Mouse (Mus musculus) intestine, embryonic 14.5 days (tissue): ENCODE results near the gene Hspa2. TPM values are rescaled to one million over a fixed set of nuclear protein-coding genes. Genes with fewer than 3 reads are reported as not detected.

Experiments
- ATAC-seq: fragments of 200-750 bp; cut with Nextera tagmentation; replicated peaks from 2 replicates; pipeline ENCODE4 v1.8.0; 2017; ENCODE audit warnings: low read depth, moderate number of reproducible peaks, moderate TSS enrichment, moderate library complexity; ENCODE audit not compliant: low FRiP score, low TSS enrichment
- DNase-seq: peaks from one replicate; pipeline ENCODE4 v3.0.0-alpha.2; 2018; ENCODE audit warnings: low spot score
- H3K27ac ChIP-seq: fragments of 300-500 bp; sonication (generic); 2 replicates; pipeline ENCODE4 v1.5.1; 2014; ENCODE audit warnings: low read depth, mild to moderate bottlenecking, control low read depth
- H3K27me3 ChIP-seq: fragments of 300-500 bp; sonication (generic); replicated peaks from 2 replicates; pipeline ENCODE4 v1.6.1; 2014; ENCODE audit warnings: low read length, control low read depth; ENCODE audit not compliant: control insufficient read depth, insufficient read depth
- H3K36me3 ChIP-seq: fragments of 300-500 bp; sonication (generic); 2 replicates; pipeline ENCODE4 v1.6.1; 2014; ENCODE audit warnings: low read length, control low read depth; ENCODE audit not compliant: control insufficient read depth, insufficient read depth
- H3K4me1 ChIP-seq: fragments of 300-500 bp; sonication (generic); replicated peaks from 2 replicates; pipeline ENCODE4 v1.6.1; 2014; ENCODE audit warnings: low read length, control low read depth, mixed read lengths; ENCODE audit not compliant: control insufficient read depth, insufficient read depth
- H3K4me2 ChIP-seq: fragments of 300-500 bp; sonication (generic); 2 replicates; pipeline ENCODE4 v1.6.1; 2014; ENCODE audit warnings: low read length
- H3K4me3 ChIP-seq: fragments of 300-500 bp; sonication (generic); 2 replicates; pipeline ENCODE4 v1.5.1; 2014; ENCODE audit warnings: low read depth, low read length, control low read depth, mixed read lengths
- H3K9ac ChIP-seq: fragments of 300-500 bp; sonication (generic); 2 replicates; pipeline ENCODE4 v1.6.1; 2014; ENCODE audit warnings: mild to moderate bottlenecking, low read length
- H3K9me3 ChIP-seq: fragments of 300-500 bp; sonication (generic); 2 replicates; pipeline ENCODE4 v1.6.1; 2016; ENCODE audit warnings: low read length, control low read depth; ENCODE audit not compliant: control insufficient read depth
- WGBS: fragments of 180-500 bp; shearing (Covaris S2); extraction: QIAGEN DNeasy Blood & Tissue Kit; methylation state at CpG from one replicate; pipeline ENCODE4 v1.1.7; 2014; 5-methylcytosine and 5-hydroxymethylcytosine counted together
- polyA plus RNA-seq: library from polyadenylated mRNA; unstranded; fragments of >200 nt; fragmentation: Nextera tagmentation; extraction: Ambion mirVana; gene quantifications from 2 replicates; pipeline ENCODE4 v1.2.1, GENCODE M21; 2014

Hspa2 gene
- polyA plus RNA-seq, 1 experiment from 2014 or later = 10.3 TPM

DNA sequence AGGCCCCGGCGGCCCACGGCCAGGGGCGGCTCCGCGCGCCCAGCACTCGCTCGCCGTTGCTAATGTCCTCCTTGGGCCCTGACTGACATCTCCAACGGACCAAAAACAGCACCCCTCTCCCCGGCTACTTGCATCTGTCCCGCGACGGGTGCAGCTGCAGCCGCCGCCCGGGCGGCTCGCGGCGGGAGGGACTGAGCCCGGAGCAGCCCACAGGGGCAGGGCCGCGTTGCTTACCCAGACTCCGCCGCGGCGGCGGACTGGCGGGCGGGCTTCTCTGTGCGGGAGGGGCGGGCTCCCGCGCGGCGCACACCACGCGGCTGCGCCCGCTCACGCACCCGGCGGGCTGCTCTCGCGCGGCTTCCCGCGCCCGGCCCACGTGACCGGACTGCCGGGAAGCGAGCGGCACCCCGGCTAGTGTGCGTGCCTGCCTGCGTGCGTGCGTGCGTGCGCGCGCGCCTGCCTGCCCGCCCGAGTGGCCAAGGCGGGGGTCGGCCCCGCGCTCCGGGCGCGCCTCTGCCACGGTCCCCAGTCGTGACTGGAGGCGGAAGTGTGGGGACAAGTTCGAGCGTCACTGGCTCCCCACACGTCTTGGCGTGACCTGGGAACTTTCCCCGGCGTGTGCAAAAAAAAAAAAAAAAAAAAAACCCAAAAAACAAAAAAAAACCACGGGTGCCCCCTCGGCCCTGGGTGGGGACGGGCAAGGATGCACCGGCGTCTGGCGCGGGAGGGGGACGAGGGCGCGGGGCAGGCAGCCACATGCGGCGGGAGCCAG, 34.6 kb upstream of the Hspa2 start, which contains the start of gene Zbtb25:
Gene Zbtb25, minus strand, starts transcription at position 397 of the 772 bp plus-strand sequence.
- DNase-seq (peak; percentile 91), ATAC-seq (peak; percentile 80)
- Histone ChIP-seq H3K4me1 (peaks cover 33% of the 10 kb centered on the region), H3K36me3 (no peaks in the 10 kb centered on the region), H3K4me2 (peak within 1 kb of the TSS; percentile 94), H3K9me3 (no peaks in the 10 kb centered on the region), H3K9ac (peak within 1 kb of the TSS; percentile 99), H3K27me3 (no peaks in the 10 kb centered on the region), H3K4me3 (peak within 1 kb of the TSS; percentile 96), H3K27ac (peak within 1 kb of the TSS; percentile 100)
- under 1% methylated on average over 93 of the region's 96 CpGs for WGBS

DNA sequence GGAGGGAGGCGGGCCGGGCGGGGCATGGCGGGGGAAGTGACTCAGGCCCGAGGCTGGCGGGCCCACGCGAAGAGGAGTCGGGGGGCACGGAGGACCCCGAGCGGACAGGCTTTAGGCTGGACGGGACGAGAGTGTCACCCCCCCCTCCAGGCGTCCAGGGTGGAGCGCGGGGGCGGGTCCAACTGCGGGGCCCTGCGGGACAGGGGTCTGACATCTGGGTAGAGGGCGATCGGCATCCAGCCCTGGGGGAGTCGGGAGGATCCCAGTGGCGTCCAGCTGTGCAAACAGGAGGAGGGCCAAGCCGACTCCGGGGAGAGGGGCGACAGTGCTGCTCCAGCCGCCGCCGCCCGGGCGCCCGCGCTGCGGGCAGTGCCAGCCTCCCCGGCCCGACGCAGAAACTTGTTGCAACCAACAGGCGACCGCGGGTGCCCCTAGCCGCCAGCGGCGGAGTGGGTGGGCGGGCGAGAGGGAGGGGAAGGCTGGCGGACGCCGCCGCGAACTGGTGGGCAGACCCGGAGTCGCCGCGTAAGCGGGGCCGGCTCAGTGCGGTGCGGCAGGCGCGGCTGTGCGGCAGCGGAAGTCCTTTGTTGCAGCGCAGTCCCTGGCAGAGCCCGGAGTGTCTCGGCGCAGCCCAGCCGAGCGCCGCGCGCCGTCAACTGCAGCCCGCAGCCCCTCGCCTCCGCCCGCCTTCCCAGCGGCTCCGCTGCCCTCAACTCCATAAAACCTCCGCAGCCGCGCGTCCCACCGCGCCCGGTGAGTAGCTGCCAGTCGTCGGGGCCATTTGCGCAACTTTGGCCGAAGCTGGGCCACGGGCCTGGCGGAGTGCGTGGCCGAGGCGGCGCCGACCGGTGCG, 33.8 kb upstream of the Hspa2 start, which contains the start of gene Zbtb1:
Gene Zbtb1, plus strand, starts transcription at position 289 of the 853 bp plus-strand sequence.
- Histone ChIP-seq H3K9me3 (no peaks in the 10 kb centered on the region), H3K4me3 (peak within 1 kb of the TSS; percentile 96), H3K9ac (peak within 1 kb of the TSS; percentile 99), H3K36me3 (no peaks in the 10 kb centered on the region), H3K4me1 (peaks cover 36% of the 10 kb centered on the region), H3K27ac (peak within 1 kb of the TSS; percentile 100), H3K27me3 (no peaks in the 10 kb centered on the region), H3K4me2 (peak within 1 kb of the TSS; percentile 94)
- peak; percentile 92 for DNase-seq
- ATAC-seq = peak; percentile 68
- WGBS = under 1% methylated on average over 84 of the region's 99 CpGs

DNA sequence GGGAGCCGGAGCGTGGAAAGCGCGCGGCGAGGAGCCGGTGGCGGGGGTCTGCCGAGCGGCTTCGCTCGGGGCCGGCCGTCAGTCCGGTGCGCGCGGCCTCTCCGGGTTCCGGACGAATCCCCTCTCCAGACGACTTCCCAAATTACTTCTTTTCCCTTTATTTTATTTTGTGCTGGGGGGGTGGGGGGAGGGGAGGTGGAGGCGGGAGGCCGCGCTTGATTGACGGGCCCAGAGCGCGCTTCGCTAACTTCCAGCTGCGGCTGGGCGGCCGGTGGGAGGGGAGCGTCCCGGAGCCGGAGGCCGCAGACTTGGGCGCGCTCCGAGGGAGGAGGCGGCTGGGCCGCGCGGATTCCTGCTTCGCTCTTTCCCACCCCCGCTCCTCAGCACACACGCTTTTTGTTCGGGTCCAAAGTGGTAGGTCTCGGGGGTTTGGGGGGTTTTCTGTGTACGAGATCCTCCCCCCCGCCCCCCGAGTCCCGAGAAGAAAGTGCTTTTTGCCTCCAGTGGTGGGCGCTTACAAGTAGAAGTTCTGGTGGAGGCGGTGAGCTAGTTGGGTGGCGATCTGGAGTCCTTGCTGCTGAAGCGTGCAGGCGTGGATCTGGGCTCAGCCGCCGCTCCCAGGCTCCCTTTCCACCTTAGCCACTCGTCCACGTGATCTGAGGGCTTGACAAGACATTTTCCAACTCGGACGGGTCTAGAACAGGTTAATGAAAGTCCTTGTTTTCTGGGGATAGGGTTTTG, 33.0 kb upstream of the Hspa2 start:
- Histone ChIP-seq H3K9me3 (no peaks in the 10 kb centered on the region), H3K4me3 (peak overlapping the region; percentile 96), H3K27ac (peak overlapping the region; percentile 100), H3K27me3 (no peaks in the 10 kb centered on the region), H3K36me3 (no peaks in the 10 kb centered on the region), H3K4me2 (peak overlapping the region; percentile 94), H3K9ac (peak overlapping the region; percentile 99), H3K4me1 (peaks cover 36% of the 10 kb centered on the region)
- under 1% methylated on average over 57 of the region's 63 CpGs for WGBS
- DNase-seq (peak; percentile 89), ATAC-seq (peak; percentile 60)

DNA sequence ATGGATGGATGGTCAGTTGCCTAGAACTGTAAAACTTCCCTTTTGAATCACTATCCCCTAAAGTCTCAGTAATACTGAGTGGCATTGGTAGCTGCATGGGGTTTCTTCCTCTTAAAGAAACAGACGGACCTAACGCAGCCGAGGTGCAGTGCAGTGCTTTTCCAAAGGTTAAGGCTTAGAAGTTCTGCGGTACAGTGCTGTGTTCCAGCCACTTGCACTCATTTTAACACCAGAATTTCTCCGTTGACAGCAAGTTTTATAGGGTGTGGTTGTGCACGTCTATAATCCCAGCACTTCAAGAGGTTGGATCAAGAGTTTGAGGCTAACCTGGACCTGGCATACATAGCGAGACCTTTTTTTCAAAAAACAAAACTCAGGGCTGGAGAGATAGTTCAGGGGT, 31.9 kb upstream of the Hspa2 start:
- no peak for ATAC-seq
- DNase-seq = no peak
- Histone ChIP-seq H3K4me3 (peak overlapping the region; percentile 96), H3K4me1 (peaks cover 36% of the 10 kb centered on the region), H3K9ac (peak overlapping the region; percentile 99), H3K27ac (no peak overlapping the region), H3K36me3 (no peaks in the 10 kb centered on the region), H3K4me2 (peak overlapping the region; percentile 94), H3K27me3 (no peaks in the 10 kb centered on the region), H3K9me3 (no peaks in the 10 kb centered on the region)
- 41% methylated on average over 7 of the region's 7 CpGs for WGBS

DNA sequence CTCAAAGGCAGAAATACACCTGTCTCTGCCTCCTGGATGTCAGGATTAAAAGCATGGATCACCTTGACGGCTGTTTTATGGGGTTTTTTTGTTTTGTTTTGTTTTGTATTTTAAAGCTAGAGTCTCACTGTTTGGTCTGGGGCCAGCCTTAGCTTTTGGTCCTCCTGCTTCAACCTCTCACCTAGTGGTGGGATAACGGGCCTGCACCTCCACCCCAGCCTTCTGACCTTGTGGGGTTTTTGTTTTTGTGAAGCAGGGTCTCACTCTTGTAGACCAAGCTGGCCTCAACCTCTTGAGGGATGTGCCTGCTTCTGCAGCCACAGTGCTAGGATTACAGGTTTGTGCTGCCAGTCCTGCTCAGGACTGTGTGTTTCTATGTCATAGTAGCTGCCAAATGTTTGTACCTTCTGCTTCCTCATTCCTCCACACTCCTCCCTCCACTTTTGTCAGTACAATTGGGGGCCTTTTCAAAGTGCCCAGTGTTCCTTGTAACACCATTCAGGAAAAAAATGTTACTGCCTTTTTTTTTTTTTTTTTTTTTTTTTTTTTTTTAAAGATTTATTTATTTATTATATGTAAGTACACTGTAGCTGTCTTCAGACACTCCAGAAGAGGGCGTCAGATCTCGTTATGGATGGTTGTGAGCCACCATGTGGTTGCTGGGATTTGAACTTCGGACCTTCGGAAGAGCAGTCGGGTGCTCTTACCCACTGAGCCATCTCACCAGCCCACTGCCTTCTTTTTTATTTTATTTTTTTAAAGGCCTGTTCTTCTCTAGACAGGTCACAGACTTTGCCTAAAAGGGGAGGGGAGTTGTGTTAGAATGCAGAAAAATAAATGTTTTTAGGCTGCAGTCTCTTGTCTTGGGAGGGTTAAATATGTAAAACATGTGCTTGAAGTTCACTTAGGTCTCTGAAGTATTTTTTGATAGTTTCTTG, 30.8 kb upstream of the Hspa2 start:
- Histone ChIP-seq H3K4me3 (no peak overlapping the region), H3K36me3 (no peaks in the 10 kb centered on the region), H3K27me3 (no peaks in the 10 kb centered on the region), H3K9ac (no peak overlapping the region), H3K9me3 (no peaks in the 10 kb centered on the region), H3K4me2 (no peak overlapping the region; the same call in 1 of the 2 replicates), H3K27ac (no peak overlapping the region), H3K4me1 (peaks cover 27% of the 10 kb centered on the region)
- ATAC-seq = no peak
- DNase-seq = no peak
- WGBS = 77% methylated on average over 5 of the region's 7 CpGs

DNA sequence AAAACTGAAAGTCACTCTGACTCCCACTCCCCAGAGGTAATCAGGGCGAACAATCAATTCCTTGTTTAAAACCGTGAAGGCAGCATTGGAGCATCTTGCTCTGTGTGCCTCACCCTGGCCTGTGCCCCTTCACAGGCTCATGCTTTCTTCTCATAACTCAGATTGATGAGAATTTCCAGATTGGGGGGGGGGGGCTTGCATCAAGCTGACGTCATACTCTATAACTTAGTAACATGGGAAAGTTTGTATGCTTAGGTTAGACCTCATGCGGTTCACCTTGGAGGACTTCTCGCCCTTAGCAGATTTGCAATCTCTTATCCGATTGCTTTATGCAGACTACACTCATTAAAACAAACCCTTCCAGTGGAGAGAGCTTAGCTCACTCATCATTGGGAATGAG, 30.0 kb upstream of the Hspa2 start:
- Histone ChIP-seq H3K27me3 (no peaks in the 10 kb centered on the region), H3K4me1 (peaks cover 20% of the 10 kb centered on the region), H3K36me3 (no peaks in the 10 kb centered on the region), H3K4me2 (no peak overlapping the region), H3K4me3 (no peak overlapping the region), H3K9ac (no peak overlapping the region), H3K9me3 (no peaks in the 10 kb centered on the region), H3K27ac (no peak overlapping the region)
- DNase-seq (no peak), ATAC-seq (no peak)
- WGBS = 66% methylated on average over 6 of the region's 6 CpGs

DNA sequence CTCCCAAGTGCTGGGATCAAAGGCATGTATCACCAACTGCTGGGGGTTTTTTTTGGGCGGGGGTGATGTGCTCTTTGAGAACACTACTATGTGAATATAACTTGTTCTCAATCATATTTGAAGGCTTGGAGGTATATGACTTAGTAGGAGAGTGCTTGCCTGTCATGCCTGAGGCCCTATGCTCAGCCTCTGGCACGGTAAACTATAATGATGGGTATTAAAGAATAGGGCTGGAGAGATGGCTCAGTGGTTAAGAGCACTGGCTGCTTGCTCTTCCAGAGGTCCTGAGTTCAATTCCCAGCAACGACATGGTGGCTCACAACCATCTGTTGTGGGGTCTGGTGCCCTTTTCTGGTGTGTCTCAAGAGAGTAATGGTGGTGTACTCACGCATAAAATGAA, 29.1 kb upstream of the Hspa2 start:
- H3K9me3 ChIP-seq = no peaks in the 10 kb centered on the region
- ATAC-seq (no peak), DNase-seq (no peak)
- H3K4me1 ChIP-seq = peaks cover 20% of the 10 kb centered on the region
- H3K27ac ChIP-seq = no peak overlapping the region
- H3K9ac ChIP-seq = no peak overlapping the region
- no peak overlapping the region for H3K4me3 ChIP-seq
- no peaks in the 10 kb centered on the region for H3K27me3 ChIP-seq
- WGBS = 78% methylated on average over 4 of the region's 4 CpGs
- no peaks in the 10 kb centered on the region for H3K36me3 ChIP-seq
- no peak overlapping the region for H3K4me2 ChIP-seq
